Mouse (Mus musculus): Measurements from ENCODE around the gene Dnah12. TPM values are rescaled to one million over a fixed set of nuclear protein-coding genes. Genes with fewer than 3 reads are reported as not detected.
"Not testable (repeated sequence)": the region's sequence is repeated elsewhere in the genome, so short reads cannot be mapped to it uniquely, and the experiment has no call there.

The Dnah12 gene
- not detected for total RNA-seq (2021)
- long read RNA-seq, experiment 1, result 0 reads
- long read RNA-seq, experiment 2, result 0 reads

DNA sequence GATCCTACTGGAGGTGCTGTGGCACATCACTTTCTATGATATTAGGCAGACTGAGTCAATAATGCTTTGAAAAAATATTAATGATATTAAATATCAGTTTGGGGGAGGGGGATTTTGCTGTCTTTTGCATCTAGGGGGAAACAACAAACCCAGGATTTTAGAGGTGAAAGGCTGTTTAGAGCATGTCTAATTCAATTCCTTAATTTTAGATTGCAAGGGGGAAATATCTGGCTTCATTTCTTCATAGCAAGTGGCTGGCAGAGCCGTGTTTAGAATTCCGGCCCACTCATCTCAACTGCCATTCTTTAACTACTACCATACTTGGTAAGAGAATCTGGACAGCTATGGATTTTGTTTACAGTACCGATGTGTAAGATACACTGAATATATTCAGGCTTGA lies at the start of gene Dnah12:
Gene Dnah12 (plus strand): TSS at position 301 of the 400 bp plus-strand sequence.
- intact Hi-C loops (cut with DNase I), result no loop called here
- no peak for DNase-seq

DNA sequence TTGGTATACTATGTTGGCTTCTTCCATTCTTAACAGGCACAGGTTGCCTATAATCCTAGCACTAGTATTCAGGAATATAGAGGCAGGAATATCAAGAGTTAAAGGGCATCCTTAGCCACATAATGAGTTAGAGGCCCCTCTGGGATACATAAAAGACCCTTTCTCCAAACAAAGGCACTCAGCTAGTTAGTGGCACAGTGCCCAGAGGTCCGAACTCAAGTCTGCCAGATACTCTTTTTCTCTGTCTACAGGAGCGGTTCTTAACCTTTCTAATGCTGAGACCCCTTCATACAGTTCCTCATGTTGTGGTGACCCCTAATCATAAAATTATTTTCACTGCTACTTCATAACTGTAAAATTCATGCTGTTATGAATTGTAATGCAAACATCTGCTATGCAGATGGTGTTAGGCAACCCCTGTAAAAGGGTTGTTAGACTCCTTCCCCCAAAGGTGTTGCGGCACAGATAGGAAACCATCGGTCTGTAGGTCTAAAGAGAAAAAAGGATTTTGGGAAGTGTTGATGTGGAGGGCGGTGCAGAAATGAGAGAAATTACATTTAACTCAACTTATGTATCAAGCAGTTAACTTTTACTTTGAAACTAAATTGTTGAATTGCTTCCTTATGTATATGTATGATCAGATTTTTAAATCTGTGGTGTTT lies 47.0 kb upstream of the Dnah12 start:
- intact Hi-C loops (cut with DNase I), result no loop called here
- DNase-seq, result no peak

DNA sequence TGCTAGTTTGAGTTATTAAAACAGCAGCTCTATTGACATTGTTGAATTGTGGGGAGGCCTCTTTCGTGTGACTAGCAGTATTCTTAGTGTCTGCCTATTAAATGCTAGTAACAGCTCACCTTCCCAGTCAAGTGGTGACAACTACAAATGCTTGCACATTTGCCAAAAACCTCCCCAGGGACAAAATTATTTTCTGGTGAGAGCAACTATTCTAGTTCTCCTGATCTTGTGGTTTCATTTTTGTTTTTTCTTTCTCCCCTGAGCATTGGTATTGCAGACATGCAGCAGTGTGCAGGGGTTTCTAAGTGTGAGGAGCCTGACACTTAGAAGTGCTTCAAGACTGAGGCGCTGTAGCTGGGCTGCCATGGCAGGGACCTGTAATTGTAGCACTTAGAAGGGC lies 45.3 kb upstream of the Dnah12 start:
- intact Hi-C loops (cut with DNase I), result no loop called here
- no peak for DNase-seq

DNA sequence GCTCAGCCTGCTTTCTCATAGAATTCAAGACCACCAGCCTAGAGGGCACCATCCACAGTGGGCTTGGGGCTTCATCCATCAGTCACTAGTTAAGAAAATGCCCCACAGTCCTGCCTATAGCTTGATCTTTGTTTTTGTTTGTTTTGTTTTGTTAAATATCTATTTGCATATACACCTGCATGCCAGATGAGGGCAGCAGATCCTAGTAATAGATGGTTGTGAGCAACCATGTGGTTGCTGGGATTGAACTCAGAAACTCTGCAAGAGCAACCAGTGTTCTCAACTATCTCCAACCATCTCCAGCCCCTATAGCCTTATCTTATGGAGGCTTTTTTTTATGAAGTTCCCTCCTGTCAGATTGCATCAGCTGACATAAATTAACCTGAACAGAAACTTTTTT lies 41.2 kb upstream of the Dnah12 start:
- no peak for DNase-seq
- intact Hi-C loops (cut with DNase I), result no loop called here

DNA sequence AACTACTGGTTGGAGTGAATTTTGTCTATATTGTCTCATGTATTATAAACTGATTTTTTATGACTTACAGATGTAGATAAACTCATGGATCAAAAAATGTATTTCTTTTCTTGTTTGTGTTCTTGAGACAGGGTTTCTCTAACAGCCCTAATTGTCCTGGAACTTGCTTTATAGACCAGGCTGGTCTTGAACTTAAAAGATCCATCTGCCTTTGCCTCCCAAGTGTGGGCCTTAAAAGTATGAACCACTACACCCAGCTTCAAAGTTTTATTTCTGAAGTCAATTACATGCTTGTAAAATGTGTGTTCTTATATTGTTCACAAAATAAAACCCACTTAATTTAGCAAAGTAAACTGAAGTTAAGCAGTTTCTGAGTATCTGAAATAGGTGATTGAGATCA lies 34.9 kb upstream of the Dnah12 start:
- DNase-seq, result no peak
- intact Hi-C loops (cut with DNase I), result no loop called here

DNA sequence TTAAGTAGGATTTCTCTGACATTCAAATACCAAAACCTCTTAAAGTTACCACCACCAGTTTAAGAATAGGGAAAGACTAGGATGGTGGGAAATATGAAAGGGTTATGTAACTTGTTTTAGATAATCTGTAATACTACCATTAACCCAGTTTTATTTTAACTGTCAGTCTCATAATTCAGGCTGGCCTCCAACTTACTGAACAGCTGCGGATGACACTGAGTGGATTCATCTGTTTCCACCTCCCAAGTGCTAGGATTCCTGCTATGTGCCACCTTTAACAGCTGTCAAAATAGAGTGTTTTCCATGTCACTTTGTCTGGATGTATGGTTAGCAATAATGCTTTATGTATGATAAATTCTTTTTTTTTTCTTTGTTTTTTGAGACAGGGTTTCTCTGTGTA lies 32.8 kb upstream of the Dnah12 start:
- intact Hi-C loops (cut with DNase I), result loop anchor here (10.0 kb wide), 1 partner anchor 365 kb away; no protein-coding TSS in a partner anchor

DNA sequence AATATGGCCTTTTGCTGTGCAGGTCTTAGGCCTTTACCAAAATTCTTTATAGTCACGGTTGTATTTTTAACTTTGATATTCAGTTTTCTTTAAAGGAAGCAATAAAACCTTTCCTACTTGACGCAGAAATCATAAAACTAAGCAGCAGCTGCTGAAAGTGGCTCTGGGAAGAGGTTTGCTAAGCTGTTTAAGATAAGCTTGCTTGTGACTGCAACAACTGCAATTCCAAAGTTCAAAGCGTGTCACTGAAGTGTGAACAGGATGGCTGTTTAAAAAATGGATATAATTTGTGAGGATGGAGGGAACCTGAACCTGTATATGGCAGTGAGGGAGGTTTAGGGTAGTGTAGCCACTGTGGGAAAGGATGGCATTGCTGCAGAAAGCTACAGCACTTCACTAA lies 31.1 kb upstream of the Dnah12 start:
- no peak for DNase-seq
- intact Hi-C loops (cut with DNase I), result loop anchor here (10.0 kb wide), 1 partner anchor 363 kb away; no protein-coding TSS in a partner anchor

More for the DNA sequence above, 32.8 kb upstream of the Dnah12 start:
- no peak for DNase-seq

DNA sequence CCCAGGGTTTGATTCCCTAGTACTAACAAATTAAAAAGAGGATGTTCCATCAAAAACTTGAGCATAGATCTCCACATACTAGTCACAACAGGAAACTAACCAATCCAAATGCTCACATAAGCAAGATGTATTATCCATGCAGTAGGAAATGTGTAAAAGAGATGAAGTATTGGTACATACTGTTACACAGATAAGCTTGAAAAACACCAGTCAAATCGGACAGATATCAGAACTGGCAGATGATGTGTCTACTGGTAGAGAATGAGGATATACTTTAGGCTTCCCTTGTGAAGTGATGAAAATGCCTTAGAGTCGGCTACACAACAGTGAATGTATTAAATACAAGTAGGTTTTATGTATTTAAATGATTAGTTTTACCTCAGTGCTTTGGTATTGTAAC lies 30.6 kb upstream of the Dnah12 start:
- intact Hi-C loops (cut with DNase I), result loop anchor here (10.0 kb wide), 1 partner anchor 362 kb away; no protein-coding TSS in a partner anchor
- DNase-seq, result no peak

DNA sequence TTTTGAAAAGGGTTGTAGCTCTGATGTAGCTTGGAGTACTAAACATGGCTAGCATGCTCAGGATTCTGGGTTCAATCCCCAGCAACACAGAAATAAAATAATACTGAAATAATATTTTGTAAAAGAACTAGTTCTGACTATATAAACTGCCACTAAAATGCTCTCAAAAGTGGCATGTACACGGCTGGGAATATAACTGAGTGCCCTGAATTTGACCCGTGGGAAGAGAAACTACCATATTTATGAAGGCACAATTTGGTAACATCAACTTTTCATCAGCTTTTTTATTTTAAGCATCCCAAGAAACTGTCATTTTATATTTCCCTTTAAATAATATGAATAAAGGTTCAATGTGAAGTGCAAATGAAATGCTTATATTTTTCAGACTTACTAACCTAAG lies 29.2 kb upstream of the Dnah12 start:
- no peak for DNase-seq
- intact Hi-C loops (cut with DNase I), result loop anchor here (10.0 kb wide), 1 partner anchor 361 kb away; no protein-coding TSS in a partner anchor

DNA sequence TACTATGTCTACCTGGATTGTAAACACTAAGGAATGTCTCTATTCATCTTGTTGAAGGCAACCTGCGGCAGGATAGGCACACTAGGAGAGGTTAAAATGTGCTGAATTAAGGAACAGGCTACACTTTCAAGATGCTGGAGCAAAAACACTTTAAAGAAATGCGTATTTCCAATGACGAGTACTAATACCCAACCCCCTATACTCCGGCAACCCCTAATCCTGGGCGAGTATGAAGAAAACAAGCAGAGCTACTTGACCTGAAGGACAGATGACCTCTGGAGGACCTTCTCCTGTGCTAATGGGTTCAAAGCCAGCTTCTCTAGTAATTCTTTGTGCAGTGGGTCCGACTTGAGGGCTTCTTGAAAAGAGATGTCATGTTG lies 25.1 kb upstream of the Dnah12 start:
- DNase-seq, result no peak
- intact Hi-C loops (cut with DNase I), result loop anchor here (10.0 kb wide), 1 partner anchor 357 kb away; no protein-coding TSS in a partner anchor

DNA sequence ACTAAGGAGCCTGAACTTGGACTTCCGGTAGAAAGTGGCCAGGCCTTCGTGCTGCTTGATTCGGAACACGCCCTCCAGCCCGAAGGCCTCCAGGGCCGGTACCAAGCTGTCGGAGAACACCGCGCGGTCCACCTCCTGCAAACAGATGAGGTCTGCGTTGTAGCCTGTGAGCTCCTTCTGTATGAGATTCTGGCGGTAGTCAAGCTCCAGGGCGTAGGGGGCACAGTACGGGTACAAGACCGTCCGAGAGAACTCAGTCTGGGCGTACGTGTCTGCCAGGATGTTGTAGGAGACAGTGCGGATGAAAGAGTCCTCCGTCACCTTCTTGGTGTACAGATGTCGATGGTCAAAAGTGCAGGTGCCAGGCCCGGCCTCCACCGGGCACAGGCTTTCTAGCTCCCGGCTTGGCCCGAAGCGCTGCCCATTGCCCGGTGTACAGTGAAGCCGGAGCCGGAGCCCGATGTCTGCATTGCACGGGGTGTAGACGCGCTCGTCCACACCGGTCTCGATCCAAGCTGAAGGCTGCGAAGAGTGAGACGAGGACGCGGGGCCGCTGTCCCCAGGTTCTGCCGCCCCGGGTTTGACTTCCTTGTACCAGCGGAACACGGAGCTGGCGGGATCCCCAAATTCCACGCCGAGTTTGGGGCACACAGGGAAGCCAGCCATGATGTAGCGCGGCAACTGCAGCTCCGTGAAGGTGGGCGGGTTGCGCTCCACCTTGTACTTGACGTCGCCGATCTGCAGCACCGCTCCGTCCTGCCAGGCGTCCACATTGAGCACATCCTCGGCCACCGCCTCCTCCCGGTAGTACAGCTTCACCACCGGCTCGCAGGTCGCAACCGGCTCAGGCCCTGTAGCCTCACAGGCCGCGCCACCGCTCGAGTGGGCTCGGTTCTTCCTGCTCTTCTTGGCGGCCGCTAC lies 24.4 kb upstream of the Dnah12 start:
- peak in 1 of 2 experiments; percentile 15 for DNase-seq
- intact Hi-C loops (cut with DNase I), result loop anchor here (10.0 kb wide), 1 partner anchor 356 kb away; no protein-coding TSS in a partner anchor

DNA sequence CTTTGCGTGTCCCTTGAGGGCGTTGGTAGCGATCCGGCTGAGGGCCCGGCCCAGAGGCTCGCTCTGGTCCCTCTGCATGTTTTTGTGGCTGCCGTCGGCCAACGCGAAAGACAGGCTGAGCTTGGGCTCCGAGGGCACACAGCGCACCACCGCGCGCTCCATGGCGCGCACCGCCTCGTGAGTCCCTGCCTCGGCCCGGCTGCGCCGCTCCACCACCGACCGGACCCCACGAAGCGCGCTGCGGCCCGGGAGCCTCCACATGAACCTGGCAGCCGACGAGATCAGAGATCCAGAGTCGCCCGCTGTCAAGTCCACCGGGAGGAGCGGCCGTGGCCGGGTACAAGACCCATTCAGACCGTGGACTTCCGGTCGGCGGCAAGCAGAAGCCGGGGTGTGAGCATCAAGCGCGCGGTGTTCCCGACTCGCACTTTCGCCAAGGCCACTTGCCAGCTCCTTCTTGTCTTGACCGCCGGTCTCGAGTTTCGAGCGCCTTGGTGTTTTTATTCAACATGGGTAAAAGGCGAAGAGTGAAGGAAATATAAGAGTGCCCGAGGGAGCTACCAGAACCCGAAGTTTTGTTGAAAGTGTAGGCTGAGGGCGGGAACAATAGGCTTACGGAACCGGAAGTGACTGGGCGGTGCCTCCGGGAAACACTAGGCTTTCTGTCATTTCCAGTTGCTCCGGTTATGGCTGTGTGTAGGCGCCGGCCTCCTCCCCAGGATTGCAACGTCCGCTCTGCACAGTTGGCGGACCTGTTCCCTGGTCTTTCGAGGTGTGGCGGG lies 23.6 kb upstream of the Dnah12 start, which contains the start of gene Pde12:
Gene Pde12 (minus strand): TSS at position 592 of the 782 bp plus-strand sequence.
- intact Hi-C loops (cut with DNase I), result loop anchor here (10.0 kb wide), 1 partner anchor 355 kb away; no protein-coding TSS in a partner anchor

DNA sequence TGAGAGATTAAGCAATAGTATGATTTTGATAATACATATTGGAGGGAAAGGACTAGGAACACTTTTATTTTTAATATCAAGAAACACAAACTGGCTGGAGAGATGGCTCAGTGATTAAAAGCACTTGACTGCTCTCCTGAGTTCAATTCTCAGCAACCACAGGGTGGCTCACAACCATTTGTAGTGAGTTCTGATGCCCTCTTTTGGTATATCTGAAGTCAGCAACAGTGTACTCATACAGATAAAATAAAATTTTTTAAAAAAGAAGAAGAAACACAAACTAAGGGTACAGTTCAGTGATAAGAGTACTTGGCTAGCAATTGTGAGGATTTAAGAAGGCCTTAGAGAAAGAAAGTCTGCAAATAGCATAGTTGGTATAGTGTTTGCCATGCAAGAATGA lies 22.1 kb upstream of the Dnah12 start:
- intact Hi-C loops (cut with DNase I), result no loop called here
- no peak for DNase-seq

More for the DNA sequence above, 23.6 kb upstream of the Dnah12 start, which contains the start of gene Pde12:
- peak; percentile 76 to 93 for DNase-seq

DNA sequence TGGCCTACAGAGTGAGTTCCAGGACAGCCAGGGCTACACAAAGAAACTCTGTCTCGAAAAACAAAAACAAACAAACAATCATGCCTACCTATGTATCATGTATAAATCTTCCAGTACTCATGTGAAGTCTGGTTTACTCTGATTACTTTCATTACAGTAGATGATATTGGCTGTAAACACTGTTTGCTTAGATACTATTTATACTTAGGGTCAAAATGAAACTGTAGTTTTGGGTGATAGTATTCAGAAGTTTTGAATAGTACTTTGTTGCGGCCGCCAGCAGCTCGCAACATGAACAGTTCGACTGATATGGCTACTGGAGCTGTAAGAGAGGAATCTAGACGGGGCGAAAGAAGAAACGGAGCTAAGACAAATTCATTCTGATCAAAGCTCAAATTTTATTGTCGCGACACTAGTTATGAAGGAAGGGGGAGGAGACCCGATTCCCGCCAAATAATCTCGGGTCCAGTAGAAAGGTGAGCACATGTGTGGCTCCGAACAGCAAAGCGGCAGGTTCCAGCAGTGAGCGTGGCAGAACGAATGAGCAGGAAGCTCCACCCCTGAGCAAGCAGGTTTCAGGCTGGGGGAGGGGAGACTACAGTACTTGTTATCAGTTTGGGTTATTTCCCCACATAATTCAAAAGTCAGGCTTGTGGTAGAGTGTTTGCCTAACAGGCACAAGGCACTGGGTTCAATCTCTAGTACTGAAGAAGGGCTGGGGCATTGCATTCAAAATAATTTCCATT lies 21.0 kb upstream of the Dnah12 start:
- DNase-seq; intact Hi-C loops (cut with DNase I): not testable (repeated sequence)

DNA sequence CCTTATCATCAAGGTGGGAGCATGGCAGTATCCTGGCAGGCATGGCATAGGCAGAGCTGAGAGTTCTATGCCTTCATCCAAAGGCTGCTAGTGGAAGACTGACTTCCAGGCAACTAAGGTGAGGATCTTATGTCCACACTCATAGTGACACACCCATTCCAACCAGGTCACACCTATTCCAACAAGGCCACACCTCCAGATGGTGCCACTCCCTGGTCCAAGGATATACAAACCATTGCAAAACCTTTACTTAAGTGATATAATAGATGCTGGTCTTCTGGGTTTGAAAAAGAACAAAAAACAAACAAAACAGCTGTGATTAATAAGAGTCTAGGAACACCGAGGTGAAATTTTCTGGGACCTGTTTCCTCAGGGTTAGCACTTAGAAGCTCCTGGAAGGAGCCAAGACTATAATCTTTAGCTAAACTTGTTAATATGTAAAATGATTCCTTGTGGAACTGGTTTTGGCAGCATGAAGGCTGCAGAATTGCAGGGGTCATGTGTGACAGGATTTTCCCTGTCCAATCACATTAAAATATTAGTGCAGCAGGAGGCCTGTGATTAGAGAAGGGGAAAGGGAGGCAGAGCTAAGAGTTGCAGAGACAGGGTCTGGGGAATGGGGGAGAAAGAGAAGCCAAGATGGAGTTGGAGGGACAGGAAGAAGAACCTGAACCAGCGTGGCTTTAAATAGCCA lies 18.5 kb upstream of the Dnah12 start:
- DNase-seq; intact Hi-C loops (cut with DNase I): not testable (repeated sequence)

DNA sequence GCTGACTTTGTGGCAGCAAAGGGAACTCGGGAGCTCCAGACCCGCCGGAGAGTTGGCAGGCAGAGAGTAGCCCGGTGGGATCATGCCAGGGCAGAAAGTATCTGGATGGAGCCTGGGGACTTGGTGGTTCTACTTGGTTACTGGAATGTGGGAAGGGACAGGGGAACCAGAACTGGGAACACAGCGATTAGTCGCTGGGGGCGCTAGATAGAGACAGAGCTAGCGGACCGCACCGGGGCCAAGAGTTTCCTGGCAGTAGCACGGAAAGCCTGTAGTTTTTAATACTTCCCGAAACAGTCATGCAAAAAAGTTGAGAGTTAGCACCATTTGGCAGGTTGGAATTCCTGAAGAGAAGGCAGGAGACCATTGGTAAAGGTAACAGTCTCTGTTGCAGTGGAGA lies 17.7 kb upstream of the Dnah12 start:
- no peak for DNase-seq

DNA sequence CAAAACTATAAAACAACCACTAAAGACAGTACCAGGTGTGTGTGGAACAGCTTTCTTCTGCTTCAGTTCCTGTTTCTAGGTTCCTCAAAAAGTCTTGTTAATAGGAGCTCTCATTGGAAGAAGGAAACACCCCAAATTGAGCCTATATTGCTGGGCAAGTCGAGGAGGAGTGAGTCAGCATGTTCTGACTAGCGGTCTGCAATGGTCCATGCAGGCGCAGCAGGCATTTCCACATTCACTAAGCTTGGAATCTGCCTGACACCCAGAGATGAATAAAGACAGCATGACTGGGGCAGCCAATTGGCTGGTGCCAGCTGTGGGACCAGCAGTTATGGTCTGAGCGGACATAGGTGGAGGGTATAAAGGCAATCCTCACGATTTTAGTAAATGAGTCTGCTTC lies 17.3 kb upstream of the Dnah12 start:
- no peak for DNase-seq
- intact Hi-C loops (cut with DNase I), result no loop called here

More for the DNA sequence above, 17.7 kb upstream of the Dnah12 start:
- intact Hi-C loops (cut with DNase I), result no loop called here

DNA sequence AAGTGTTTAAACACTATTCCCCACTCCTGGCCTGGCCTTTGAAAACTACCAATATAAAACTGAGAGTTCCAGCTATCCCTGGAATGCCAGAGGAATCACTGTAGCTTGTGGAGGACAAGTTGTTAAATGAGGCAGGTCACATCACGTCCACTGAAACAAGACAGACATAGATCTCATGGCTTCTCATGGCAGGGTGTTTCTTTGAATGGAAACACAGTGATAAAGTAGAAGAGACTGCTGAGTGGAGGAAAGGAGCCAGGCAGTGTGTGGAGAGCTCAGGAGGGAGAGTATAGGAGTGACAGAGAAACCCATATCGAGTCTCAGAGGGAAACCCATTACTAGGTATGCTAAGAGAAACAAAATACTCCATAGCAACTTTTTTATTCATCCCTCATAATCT lies 2.3 kb upstream of the Dnah12 start:
- DNase-seq, result no peak
- intact Hi-C loops (cut with DNase I), result no loop called here

DNA sequence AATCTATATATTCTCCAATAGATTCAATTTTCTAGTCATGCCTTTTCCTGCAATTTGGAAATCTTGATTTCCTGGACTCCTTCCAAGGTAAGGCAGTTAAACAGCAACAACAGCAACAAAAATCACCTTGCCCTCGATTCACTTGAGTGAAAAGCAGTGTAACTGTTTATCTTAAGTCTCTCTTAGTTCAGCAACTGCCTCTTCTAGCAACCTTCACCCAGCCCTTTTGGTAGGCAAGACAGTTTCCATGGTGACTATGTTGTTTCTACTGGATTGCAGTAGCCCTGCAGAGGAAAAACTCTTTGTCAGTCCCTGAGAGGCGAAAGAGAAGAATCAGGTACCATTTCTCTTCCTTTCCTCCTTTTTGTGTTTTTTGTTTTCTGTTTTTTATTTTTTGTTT lies 1.7 kb upstream of the Dnah12 start:
- no peak for DNase-seq
- intact Hi-C loops (cut with DNase I), result no loop called here

All from gastrocnemius, postnatal 36 days (tissue).